Mouse (Mus musculus) brain, embryonic 14.5 days (tissue): ENCODE results near the gene Sars. TPM values are rescaled to one million over a fixed set of nuclear protein-coding genes. Genes with fewer than 3 reads are reported as not detected.

ENCODE experiments used
- DNase-seq: peaks from one replicate; pipeline ENCODE4 v3.0.0-alpha.2; 2011; ENCODE audit warnings: low read depth
- CTCF ChIP-seq: fragments of 200-500 bp; IDR thresholded peaks from 2 replicates; pipeline ENCODE4 v1.5.1; 2012; ENCODE audit warnings: inconsistent platforms, mild to moderate bottlenecking, moderate library complexity, borderline replicate concordance; ENCODE audit not compliant: insufficient read depth, insufficient read length; ENCODE audit errors: extremely low read depth
- POLR2A ChIP-seq: fragments of 200-500 bp; IDR thresholded peaks from 2 replicates; pipeline ENCODE4 v1.6.1; 2012; ENCODE audit warnings: mild to moderate bottlenecking, inconsistent platforms, borderline replicate concordance; ENCODE audit not compliant: poor library complexity, insufficient read depth, insufficient read length, severe bottlenecking; ENCODE audit errors: extremely low read depth
- polyA plus RNA-seq: library from polyadenylated mRNA; depleted of rRNA; stranded (reverse); fragments of >200 nt; gene quantifications from 2 replicates; pipeline ENCODE4 v1.2.3, GENCODE M21; 2012; rRNA removed

The Sars gene
- polyA plus RNA-seq, 1 experiment: 161 TPM

DNA sequence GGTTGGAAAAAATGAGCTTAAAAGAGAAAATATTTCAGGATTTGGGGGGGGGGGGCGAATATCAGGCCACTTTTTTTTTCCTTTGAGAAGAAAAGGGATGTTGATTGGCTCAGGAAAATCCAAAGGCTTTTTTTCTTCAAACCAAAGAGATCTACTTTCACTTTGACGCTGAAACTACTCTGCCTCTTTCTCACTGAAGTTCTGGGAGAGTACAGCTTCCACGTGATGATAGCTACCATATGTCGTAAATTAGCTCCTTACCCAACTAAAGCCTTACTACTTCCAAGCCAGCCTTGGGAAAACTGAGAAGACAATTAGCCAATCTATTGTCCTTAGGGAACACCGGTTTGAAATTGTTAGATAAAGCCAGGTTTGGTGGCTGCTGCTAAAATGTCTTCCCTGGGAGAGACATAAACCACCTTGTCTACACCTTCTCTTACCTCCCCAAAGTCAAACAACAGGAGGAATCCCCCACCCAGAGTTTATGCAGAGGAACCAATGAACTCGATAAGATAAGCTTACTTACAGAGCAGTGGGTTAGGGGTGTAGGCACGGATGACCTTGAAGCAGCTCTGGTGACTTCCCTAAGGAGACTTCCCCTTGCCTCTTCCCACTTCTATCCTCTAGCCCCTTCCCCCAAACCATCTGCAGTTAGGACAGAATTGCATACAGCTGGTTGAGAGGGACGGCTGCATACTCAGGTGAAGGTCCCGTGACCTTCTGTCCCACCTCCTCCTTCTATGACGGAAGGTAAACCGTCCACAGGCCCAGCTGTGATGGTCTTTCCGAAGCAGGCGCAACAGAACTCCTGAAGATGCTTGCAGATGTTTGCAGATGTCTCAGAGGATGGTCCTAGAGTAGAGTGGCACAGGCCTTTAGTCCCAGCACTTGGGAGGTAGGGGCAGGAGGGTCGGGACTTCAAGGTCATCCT, 62.8 kb downstream of the Sars start:
- DNase-seq: no peak
- TF ChIP-seq CTCF: no peak

DNA sequence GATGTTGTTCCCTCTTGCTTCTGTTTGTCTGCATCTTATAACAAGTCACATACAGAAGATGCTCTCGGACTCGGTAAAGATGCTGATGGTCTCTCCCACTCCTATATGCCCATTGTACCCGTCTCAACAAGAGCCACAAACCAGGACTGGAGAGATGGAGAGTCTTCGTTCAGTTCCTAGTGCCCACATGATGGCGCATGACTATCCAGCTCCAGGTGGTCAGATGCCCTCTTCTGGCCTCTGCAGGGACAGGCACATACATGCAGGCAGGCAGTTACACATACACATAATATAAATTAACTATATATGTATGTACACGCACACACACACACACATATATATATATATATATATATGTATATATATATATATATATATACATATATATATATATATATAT, 64.3 kb downstream of the Sars start:
- DNase-seq: no peak
- TF ChIP-seq POLR2A (no peak), CTCF (peak; percentile 35; the same call in 1 of the 2 replicates)

DNA sequence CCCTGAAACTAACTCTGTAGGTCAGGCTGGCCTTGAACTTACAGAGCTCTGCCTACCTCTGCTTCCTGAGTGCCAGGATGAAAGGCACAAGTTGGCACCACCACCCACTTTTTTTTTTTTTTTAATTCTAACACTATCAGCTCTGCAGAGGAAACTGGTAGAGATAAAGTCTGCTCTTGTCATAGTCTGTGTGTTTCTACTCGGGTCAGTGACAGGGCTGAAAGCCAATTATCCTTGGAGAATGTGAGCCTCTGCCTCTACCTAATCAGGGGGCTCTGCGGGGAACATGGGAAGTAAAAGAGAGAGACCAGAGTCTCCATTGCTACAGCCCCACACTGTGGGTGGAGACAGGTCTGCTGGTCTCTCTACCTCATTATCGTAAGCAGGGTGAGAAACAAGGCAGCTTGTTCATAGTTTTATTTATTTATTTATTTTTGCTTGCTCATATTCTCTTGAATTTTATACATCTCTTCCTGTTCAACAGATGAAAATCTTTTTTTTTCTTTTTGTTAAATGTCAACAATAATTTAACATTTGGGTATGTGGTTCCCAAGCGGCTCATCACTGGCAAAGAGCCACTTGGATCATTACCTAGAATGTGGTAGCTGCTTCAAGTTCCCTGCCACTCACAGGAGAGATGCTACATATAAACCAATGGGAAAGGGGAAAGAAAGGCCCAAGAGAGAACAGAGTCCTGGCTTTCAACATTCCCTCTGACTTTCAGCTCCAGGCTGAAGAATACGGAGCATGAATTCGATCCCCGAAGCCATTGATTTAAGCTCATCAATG, 65.9 kb downstream of the Sars start:
- TF ChIP-seq CTCF: no peak
- TF ChIP-seq POLR2A: no peak
- DNase-seq: peak; percentile 66

Other genes with a start within 250 kb of the Sars start
- gene Cyb561d1, start 244.0 kb downstream of the Sars start, polyA plus RNA-seq: 8.4 and 8.7 TPM in 2 replicates
- gene Atxn7l2, start 234.3 kb downstream of the Sars start, polyA plus RNA-seq: 50.1 and 55.9 TPM in 2 replicates
- gene Sypl2, start 218.6 kb downstream of the Sars start, polyA plus RNA-seq: 1.0 and 2.8 TPM in 2 replicates
- 135 and 166 TPM in 2 replicates for gene Psma5, start 188.3 kb downstream of the Sars start, polyA plus RNA-seq
- gene Sort1, start 161.1 kb downstream of the Sars start, polyA plus RNA-seq: 74.2 and 79.2 TPM in 2 replicates
- 0.10 and 0.12 TPM in 2 replicates for gene Mybphl, start 80.3 kb downstream of the Sars start, polyA plus RNA-seq
- gene Psrc1, start 61.4 kb downstream of the Sars start, polyA plus RNA-seq: 27.1 and 71.0 TPM in 2 replicates
- 64.9 and 101 TPM in 2 replicates for gene Celsr2, start 29.7 kb downstream of the Sars start, polyA plus RNA-seq
- 2.1 and 2.4 TPM in 2 replicates for gene 1700013F07Rik, start 88.9 kb upstream of the Sars start, polyA plus RNA-seq
- gene 5330417C22Rik, start 91.3 kb upstream of the Sars start, polyA plus RNA-seq: 7.2 and 9.2 TPM in 2 replicates
- gene Tmem167b, start 117.3 kb upstream of the Sars start, polyA plus RNA-seq: 9.1 and 18.1 TPM in 2 replicates
- 24.0 and 28.0 TPM in 2 replicates for gene Taf13, start 126.5 kb upstream of the Sars start, polyA plus RNA-seq
- gene Wdr47, start 146.1 kb upstream of the Sars start, polyA plus RNA-seq: 91.4 and 92.7 TPM in 2 replicates
- gene Clcc1, start 208.7 kb upstream of the Sars start, polyA plus RNA-seq: 41.4 and 55.8 TPM in 2 replicates